Mouse (Mus musculus) mouse trophoblast stem cell (cell line): ENCODE data around the gene Ldb1.

ENCODE experiments used
- in situ Hi-C, 2 experiments: fragments of 300-500 bp; cut with MseI, MboI; formaldehyde crosslinking; loops; 2 replicates in 1 of 2; 3 replicates in 1 of 2; pipeline ENCODE4 v1.15.1; 2025

Ldb1 gene

DNA sequence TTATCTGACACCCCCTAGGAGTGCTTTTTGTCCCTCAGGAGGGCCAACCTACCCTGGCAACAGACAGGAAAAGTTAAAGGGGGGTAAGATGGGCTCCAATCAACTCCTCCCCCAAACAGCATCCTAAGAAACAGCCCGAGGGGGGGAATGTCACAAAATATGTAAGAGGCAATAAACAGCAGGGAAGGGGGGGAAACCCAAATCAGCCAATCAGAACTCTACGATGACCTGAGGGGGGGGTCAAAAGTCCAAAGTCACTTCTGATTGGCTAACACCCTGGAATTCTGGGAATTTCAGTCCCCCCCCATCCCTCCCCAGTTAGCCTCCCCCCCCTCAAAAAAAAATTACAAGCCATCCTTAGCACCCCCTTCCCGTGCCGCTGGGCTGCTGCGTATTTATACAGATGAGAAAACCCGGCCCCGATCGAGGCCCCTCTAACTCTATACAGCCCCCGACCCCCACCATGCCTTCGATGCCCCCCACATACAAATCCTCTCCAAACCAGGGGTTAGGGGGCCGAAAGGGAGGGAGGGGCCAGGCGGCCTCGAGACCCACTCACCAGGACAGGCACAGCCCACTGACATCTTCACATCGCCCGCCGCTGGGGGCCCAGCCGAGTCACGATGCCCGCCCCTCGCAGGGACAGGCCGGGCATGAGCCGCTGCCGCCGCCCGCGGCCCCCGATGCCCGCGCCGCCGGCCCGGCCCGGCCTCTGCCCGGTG, 582 bp downstream of the Ldb1 start, which contains the start of gene Pprc1:
Gene Pprc1, plus strand, starts transcription at position 616 of the 722 bp plus-strand sequence.
- in situ Hi-C loops: no loop called here

- in situ Hi-C loops: no loop called here
Observed at GRCm38 (mm10) chr19:46043380-46043779, 1.6 kb downstream of the Ldb1 start.

DNA sequence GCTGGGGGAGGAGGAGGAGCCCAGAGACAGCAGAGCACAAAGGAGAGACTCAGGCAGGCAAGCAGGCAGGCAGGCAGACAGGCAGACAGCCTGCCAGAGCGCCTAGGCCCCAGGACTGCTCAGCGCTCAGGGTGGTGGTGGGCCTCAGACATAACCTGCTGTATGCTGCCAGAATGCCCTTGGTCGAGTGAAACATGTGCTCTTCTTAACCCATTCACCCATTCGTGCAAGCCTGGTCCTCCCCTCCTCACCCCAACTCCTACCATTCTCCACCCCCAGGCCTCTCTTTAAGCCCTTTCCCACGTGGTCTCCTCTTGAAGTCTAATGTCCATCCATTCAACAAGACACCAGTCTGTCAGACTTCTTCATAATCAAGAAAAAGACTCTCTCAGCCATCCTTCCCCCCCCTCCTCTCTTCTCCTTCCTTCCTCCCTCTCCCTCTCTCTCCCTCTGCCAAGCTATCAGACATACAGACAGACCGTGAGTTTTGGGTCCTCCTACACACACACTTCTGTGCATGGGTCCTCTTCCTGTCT, 2.5 kb downstream of the Ldb1 start:
- in situ Hi-C loops: no loop called here

DNA sequence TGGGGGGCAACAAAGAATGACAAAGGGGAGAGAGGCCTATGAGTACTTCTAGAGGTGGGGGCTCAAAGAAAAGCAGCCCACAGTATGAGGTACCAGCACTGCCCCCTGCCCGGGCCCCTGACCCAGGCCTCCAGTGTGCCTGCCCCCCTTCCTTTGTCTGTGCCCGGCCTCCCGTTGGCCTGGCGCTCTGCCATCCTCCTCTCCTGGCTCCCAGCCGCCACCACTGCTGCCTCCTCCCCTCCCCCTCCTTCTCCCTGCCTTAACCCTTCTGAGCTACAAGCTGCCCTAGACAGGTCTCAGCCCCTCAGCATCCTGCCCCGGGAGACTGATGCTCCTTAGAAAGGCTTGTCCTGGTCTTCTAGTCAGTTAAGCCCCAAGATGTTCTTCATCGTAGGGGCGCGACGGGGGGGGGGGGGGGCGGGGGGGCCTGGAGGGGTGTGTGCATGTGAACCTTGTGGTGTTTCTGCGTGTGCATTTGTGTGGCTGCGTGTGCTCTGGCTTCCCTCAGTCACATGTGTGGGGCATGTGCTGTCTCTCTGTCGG, 3.0 kb downstream of the Ldb1 start:
- in situ Hi-C loops: no loop called here

DNA sequence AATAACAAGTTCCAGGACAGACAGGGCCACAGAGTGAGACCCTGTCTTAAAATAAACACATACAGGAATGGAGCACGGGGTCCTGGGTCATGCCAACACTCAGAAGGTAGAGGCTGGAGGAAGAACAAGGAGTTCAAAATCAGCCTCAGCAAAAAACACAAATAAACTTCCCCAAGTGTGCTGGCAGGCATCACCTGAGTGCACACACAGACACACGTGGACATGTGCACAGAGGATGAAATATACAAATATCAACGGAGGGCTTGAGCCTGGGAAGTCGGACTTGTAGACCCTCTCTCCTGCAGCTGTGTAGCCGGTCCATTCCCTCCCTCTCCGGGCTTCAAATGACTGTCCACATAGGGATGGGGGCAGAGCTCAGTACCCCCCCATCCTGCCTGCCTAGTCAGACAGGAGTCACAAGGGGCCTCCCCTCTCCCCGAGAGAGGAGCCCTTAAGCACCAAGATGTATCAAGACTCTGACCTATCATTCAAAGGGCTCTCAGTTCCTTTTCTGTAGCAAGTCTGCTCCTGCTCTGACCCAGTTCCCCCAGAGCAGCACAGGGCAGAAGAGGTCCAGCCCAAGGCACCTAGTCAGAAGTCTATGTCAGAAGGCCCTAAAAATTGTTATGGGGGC, 3.6 kb downstream of the Ldb1 start:
- in situ Hi-C loops: no loop called here

GRCm38 (mm10) chr19:46040149-46040902, 4.7 kb downstream of the Ldb1 start:
- in situ Hi-C loops: no loop called here

DNA sequence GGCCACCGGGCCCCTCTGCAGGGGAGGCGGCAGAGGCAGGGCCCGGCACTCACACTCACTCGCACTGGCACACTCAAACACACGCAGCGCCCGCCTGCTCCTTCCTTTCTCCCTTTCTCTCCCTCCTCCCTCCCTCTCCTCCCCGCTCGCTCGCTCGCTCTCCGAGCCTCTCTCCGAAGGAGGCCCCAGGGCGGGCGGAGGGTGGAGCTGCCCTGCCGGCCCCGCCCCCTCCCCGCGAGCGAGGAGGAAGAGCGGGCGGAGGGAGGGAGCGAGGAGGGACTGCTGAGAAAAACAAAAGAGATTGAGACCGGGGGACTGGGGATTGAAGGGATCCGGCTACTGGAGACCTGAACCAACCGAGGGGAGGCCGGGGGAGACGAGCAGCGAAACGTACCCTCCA, 5.5 kb downstream of the Ldb1 start:
- in situ Hi-C loops: no loop called here

DNA sequence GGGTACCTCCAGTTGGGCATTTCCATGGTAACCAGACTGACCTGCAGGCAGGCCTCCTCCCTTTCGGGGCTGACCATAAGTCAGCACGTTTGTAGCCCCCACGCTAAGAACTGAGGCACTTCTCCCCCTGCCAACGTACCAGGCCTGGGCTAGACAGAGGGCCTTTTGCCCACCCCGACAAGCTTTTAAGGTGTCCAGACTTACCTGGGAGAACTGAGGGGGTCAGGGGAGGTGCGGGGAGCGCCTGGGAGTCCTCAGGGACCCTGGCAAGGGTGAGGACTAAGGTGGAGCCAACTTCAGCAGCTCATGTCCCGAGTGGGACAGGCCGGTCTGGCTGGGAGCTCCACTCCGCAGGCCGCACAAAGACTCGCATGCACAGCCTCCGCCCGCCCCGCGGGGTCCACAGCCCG, 6.2 kb downstream of the Ldb1 start:
- in situ Hi-C loops: no loop called here

DNA sequence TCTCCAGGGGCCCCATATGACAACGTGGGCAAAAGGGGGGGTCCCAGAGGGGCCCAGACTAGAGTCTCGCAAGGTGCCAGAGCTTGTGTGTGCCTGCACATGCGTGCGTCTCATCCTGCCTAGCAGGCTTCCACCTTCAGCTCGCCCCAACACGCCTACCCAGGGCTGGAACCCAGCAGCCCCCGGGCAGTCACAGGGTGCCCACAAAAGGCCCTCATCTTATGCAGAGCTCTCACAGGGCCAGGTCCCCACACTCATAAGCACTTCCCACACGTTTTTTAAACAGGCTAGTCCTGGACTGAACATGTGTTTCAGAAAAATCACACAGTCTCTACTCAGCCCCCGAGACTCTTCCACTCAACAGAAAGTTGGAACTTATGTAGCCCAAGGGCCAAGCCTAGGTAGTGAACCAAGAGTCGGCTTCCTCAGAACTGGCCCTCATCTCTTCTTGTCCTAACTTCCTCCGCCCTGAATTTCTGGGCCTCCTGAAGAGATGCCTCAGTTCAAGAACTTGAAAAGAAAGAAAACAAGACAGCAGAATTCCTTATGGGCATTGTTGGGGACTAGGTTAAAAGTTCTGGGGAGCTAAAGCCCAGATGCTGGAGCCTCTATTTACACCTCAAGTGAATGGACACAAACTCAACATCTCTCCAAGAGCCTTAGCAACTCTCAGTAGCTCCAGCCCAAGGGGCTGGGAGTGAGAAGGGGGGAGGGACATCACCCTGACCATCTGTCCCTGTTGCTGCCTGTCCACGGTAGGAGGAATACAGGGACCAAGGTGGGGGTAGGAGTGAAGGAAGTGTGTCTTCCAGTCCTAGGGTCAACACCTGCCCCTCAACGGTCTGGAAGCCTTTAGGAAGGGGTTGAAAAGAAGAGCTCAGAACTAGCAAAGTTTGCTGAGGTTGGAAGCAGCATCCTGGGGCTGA, 6.8 kb downstream of the Ldb1 start:
- in situ Hi-C loops: no loop called here

DNA sequence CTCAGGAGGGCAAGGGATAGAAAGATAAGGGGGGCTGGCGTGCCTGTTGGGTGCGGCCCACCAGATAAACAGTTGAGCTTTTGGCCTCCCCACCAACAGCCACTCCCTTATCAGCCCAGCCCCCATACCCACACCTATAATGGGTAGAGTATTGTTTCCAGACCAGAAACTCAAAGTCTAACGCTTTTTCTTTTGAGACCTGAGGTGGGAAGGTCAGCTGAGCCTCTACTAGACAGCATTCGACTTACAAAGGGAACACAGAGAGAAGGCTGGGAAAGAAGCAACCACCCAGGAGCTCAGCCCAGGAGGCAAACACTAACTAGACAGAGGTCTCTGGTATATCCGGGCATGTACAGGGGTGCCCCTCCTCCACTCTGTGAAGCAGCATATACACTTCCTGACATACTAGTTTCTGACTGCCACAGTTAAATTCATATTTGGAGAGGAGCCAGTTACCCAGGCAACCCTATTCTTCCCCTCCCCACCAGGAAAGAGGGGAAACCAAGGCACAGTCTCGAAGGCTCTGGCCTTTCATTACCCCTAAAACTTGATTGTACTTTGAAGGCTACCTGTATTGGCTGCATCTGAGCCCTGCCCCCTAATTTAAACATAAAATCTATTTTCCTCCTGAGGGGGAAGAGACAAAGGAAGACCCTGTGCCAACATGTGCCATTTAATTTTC, 7.6 kb downstream of the Ldb1 start:
- in situ Hi-C loops: no loop called here

DNA sequence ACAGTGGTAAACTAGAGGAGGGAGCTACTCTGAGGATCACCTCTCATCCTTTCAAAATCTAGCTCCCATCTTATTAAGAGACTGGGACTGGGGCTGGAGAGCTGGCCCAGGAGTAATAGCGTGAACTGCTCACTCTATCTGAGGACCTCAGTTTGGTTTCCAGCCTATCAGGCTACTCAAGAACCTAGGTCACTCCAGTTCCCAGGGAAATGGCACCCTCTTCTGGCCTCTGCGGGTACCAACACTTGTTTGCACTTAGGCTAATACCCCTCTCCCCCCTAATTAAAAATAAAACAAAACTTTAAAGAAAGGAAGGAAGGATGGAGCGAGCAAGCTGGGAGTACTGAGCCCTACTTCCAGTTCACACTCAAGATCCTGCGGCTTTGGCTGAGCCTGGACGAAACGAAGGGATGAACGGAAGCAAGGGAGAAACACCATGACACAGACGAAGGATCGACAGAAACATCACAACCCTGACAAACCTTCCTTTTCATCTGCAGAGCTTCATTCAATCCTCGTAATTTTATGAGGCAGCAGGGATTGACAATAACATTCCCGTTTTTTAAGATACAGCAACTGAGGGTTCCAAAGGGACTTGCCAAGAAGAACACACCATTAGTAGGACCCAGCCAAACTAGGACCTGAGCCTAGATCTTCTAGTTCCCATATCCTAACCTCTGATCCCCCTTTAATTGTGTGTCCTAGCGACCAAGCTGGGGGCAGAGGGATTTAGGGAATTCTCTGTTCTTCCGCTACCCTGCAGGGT, 8.4 kb downstream of the Ldb1 start:
- in situ Hi-C loops: no loop called here

DNA sequence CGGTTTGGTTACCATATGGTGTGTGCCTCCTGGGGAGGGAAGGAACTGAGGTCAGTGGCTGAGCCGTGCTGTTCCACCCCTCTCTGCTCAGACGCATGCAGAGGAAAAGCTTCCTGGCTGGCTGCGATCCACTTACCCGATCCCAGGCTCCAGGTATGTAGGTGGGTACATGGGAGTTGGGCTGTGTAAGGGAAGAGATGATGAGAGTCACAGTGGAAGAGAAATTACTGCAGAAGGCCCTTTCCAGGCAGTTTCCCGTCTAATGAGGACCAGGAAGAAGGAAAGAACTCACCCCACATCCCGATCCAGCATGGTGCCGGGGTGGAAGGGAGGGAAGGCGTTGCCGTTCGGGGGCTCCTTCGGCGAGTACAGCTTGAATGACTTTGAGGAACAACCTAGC, 9.0 kb downstream of the Ldb1 start:
- in situ Hi-C loops: no loop called here

- in situ Hi-C loops: no loop called here
Observed at GRCm38 (mm10) chr19:46033911-46034310, 11.1 kb downstream of the Ldb1 start.

DNA sequence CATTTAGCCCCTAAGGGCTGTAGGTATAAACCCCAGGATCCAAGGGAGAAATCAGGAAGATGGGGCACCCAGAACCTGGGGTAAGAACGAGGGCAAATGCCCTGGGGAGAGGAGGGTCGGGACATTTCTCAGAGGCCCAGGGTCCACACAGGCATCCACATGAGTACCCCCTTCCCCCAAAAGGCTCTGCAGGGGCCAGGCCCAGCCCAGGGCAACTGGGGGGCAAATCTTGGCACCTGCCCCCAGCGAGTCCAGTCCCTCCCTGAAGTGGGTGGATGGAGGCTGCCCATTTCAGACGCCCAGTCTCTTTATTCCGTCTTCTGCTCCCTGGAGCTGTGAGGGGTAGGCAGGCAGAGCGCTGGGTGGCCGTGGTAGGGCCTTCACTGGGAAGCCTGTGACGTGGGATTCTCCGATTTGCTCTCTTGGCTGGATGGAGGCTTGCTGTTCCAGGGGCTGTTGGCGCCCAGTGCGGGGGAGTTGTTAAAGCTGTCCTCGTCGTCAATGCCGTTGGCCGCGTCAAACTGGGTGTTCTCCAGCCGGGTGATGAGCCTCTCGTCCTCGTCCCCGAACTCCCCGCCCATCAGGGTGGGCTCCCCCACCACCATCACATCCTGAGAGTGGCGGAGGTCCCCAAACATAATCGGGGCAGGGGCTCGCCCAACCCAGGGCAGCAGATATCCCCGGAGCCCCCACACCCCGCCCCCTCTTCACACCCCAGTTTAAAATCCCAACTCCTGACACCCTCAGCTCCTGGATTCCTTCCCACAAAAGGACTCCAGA, 12.1 kb downstream of the Ldb1 start:
- in situ Hi-C loops: no loop called here

DNA sequence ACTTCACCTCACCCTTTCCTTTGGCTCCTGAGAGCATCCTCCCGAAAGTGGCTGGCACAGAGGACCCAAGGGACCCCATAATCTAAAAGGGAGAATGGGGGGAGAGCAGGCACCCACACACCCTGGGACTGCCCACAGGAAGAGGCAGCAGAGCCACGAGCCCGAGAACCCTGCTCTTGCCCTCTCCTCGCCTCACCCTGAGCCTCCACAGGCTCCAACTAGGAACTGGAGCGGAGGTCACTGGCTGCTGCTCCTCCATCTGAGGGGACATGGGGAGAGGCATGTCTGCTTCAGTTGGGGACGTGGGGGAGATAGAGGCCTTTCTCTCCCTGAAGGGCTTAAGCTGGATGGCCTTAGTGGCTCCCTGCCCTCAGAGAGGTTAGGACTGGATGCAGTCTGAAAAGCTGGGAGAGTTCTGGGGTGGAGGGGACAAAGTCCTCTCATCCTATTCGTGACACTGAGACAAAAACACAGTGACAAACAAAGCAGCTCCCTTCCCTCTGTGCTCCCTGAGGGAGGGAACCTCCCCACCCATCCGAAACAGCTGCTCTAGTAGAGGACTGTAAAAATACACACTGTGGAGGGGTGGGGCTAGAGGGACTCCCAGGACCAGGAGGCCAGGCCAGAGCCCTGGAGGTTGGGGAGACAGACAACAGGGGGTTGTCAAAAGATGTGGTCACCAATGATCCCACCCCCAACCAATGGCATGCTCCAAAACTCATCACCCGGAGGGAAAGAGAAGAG, 13.2 kb downstream of the Ldb1 start:
- in situ Hi-C loops: no loop called here

GRCm38 (mm10) chr19:46030196-46030983, 14.6 kb downstream of the Ldb1 start:
- in situ Hi-C loops: no loop called here

DNA sequence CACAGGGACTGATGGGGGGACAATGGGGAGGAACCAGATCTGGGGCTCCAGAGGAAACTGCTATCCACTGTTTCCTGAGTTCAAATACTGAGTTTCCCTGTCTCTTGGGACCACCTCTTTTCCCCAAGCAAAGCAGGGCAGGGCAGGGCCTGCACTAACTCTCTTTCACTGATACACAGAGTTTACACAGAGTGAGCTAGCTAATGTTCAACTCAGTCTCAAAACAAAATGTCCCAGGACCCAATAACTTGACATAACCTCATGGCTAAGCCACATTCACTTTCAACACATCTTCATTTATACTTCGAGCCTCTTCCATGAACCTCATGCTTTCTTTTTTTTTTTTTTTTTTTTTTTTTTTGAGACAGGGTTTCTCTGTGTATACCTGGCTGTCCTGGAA, 15.4 kb downstream of the Ldb1 start:
- in situ Hi-C loops: no loop called here
